In genomic region chr11:119228091-119228781, GRCm38 (mm10) we compare ENCODE assay signal across 8 mouse cellular contexts. TPM values are rescaled to one million over a fixed set of nuclear protein-coding genes. Genes with fewer than 3 reads are reported as not detected.
A peak's percentile ranks its signal among the peaks of the same experiment; 100 is the strongest.
DNase-seq lines count a peak whose midpoint lies in the region; ATAC-seq and TF ChIP-seq lines count a peak whose summit lies in the region.

Gene Tbc1d16 (minus strand): TSS chr11:119228499.
Gene Ccdc40 (plus strand): TSS chr11:119228572.

- no peak within 1 kb of the TSS for H3K27ac ChIP-seq in ES-E14 (ENCODE audit: insufficient read depth, low read depth, low read length, poor library complexity, severe bottlenecking)
- peak within 1 kb of the TSS; percentile 73 for H3K27ac ChIP-seq in bone marrow macrophage, adult 2 months (ENCODE audit: insufficient read depth, low read depth, low read length)
- peak within 1 kb of the TSS; percentile 87 for H3K27ac ChIP-seq in forebrain, embryonic 11.5 days (ENCODE audit: low read depth, low read length)
- H3K27ac ChIP-seq in layer of hippocampus, adult 2 months: peak within 1 kb of the TSS; percentile 85

- H3K9ac ChIP-seq in ES-E14 (ENCODE audit: insufficient read depth, low read depth, low read length, poor library complexity, severe bottlenecking): peak within 1 kb of the TSS; percentile 77
- peak within 1 kb of the TSS; percentile 88 for H3K9ac ChIP-seq in forebrain, embryonic 11.5 days (ENCODE audit: low read length)

- H3K4me1 ChIP-seq in ES-E14 (ENCODE audit: control insufficient read depth in 2 of 2, insufficient read depth in 2 of 2, low read length in 2 of 2, poor library complexity in 1 of 2): peaks cover 0 to 3% of the 10 kb centered on the region in 2 experiments; a peak in 1 of 4 replicates
- H3K4me1 ChIP-seq in bone marrow macrophage, adult 2 months (ENCODE audit: control insufficient read depth, insufficient read depth, low read length): peaks cover 33% of the 10 kb centered on the region
- peaks cover 18% of the 10 kb centered on the region; the same call in 1 of the 2 replicates for H3K4me1 ChIP-seq in forebrain, embryonic 11.5 days (replicated peaks; ENCODE audit: control insufficient read depth, insufficient read depth, low read length)

- under 1% methylated on average over 62 of the region's 66 CpGs for WGBS in forebrain, embryonic 11.5 days

- ATAC-seq in forebrain, embryonic 11.5 days (replicated peaks; ENCODE audit: low FRiP score): peak; percentile 89

- H3K4me3 ChIP-seq in ES-E14 (ENCODE audit: insufficient read depth in 1 of 2, low read depth in 1 of 2, low read length in 2 of 2, poor library complexity in 1 of 2, severe bottlenecking in 1 of 2): peak within 1 kb of the TSS; percentile 70 to 80
- H3K4me3 ChIP-seq in bone marrow macrophage, adult 2 months (ENCODE audit: insufficient read depth, low read length): peak within 1 kb of the TSS; percentile 81
- peak within 1 kb of the TSS; percentile 75 for H3K4me3 ChIP-seq in forebrain, embryonic 11.5 days (ENCODE audit: low read depth, low read length)
- H3K4me3 ChIP-seq in layer of hippocampus, adult 2 months: peak within 1 kb of the TSS; percentile 89

- intact Hi-C loops in heart, postnatal 36 days (cut with DNase I): loop anchor here (2.0 kb wide), 1 partner anchor 21 kb away; no protein-coding TSS in a partner anchor

- no peak for TF ChIP-seq POLR2A in bone marrow macrophage, adult 2 months (IDR thresholded peaks at IDR 0.05; ENCODE audit: borderline replicate concordance, low read depth, low read length)

- H3K36me3 ChIP-seq in ES-E14 (ENCODE audit: control insufficient read depth, insufficient read depth, low read length, poor library complexity, severe bottlenecking): no peaks in the 10 kb centered on the region
- H3K36me3 ChIP-seq in forebrain, embryonic 11.5 days (ENCODE audit: control insufficient read depth, insufficient read depth, low read length): peaks cover 3% of the 10 kb centered on the region

- DNase-seq in ES-E14 (ENCODE audit: low read depth, low spot score): no peak
- peak; percentile 91 for DNase-seq in forebrain, embryonic 11.5 days (ENCODE audit: low spot score)
- peak; percentile 81 to 84 for DNase-seq in heart, postnatal 36 days
- DNase-seq in layer of hippocampus, adult 2 months (ENCODE audit: low spot score in 2 of 2): peak; percentile 61 to 66
- peak; percentile 76 for DNase-seq in lung, postnatal 14 days
- DNase-seq in ovary, postnatal 36 days (ENCODE audit: low spot score): peak; percentile 77
- peak; percentile 81 for DNase-seq in yolk sac, embryonic 10.5 days (ENCODE audit: low spot score)

- in situ Hi-C loops in ES-E14 (cut with MboI; ENCODE audit: low sequenced_read_pairs in 2 of 2, unreplicated experiment in 2 of 2): no loop called here

- H3K9me3 ChIP-seq in ES-E14 (ENCODE audit: control insufficient read depth, insufficient read depth, low read depth, low read length): no peaks in the 10 kb centered on the region
- H3K9me3 ChIP-seq in forebrain, embryonic 11.5 days (ENCODE audit: control insufficient read depth, low read length): no peaks in the 10 kb centered on the region

- TF ChIP-seq CTCF in bone marrow macrophage, adult 2 months (IDR thresholded peaks at IDR 0.05; ENCODE audit: low read depth, low read length): no peak
- no peak for TF ChIP-seq CTCF in layer of hippocampus, adult 2 months (conservative IDR thresholded peaks at IDR 0.05)

- no peaks in the 10 kb centered on the region for H3K27me3 ChIP-seq in forebrain, embryonic 11.5 days (ENCODE audit: control insufficient read depth, insufficient read depth, low read length)

- H3K4me2 ChIP-seq in forebrain, embryonic 11.5 days (ENCODE audit: low read depth, low read length, severe bottlenecking): peak within 1 kb of the TSS; percentile 96

TF ChIP-seq in ES-E14, 5 proteins besides CTCF, POLR2A, EP300 and RAD21:
- TF ChIP-seq ZC3H11A (IDR thresholded peaks at IDR 0.05; ENCODE audit: borderline replicate concordance, low read depth, low read length) (no peak), MAFK (IDR thresholded peaks at IDR 0.05; ENCODE audit: insufficient read depth, low read depth, low read length) (peak; percentile 96)

RNA-seq across cellular contexts. Expression of gene Tbc1d16, which starts in this region (rescaled TPM):
- 6.3 and 10.1 TPM in 2 replicates for total RNA-seq in ES-E14 (2012; rRNA removed)
- 5.2 and 5.8 TPM in 2 replicates for polyA plus RNA-seq in bone marrow macrophage, adult 2 months (2012; ENCODE audit: insufficient read depth, insufficient read length, missing spikeins)
- 20.4 and 20.8 TPM in 2 replicates for polyA plus RNA-seq in forebrain, embryonic 11.5 days (2014; fragmentation: Nextera tagmentation; extraction: Ambion mirVana)
- total RNA-seq in heart, postnatal 36 days (2021): 10 to 100 TPM; 57.7 to 67.8 TPM
- 10 to 100 TPM; 44.0 to 44.1 TPM for total RNA-seq in layer of hippocampus, adult 2 months (2021)

RNA-seq across cellular contexts. Expression of gene Ccdc40, which starts in this region (rescaled TPM):
- total RNA-seq in ES-E14 (2012; rRNA removed): 6.2 and 6.4 TPM in 2 replicates
- 0.68 and 0.72 TPM in 2 replicates for polyA plus RNA-seq in bone marrow macrophage, adult 2 months (2012; ENCODE audit: insufficient read depth, insufficient read length, missing spikeins)
- 19.5 and 22.1 TPM in 2 replicates for polyA plus RNA-seq in forebrain, embryonic 11.5 days (2014; fragmentation: Nextera tagmentation; extraction: Ambion mirVana)
- total RNA-seq in heart, postnatal 36 days (2021): under 1 TPM in 1 of 2 experiments, not detected in 1; 0.38 TPM
- 1 to 10 TPM; 2.8 to 4.1 TPM for total RNA-seq in layer of hippocampus, adult 2 months (2021)

Comparison
In these comparisons a context has a peak if more than half of its experiments do, and no peak if none do; other contexts are left out.
1. RNA of gene Ccdc40 (polyA plus RNA-seq): 19.5 to 22.1 TPM in forebrain, embryonic 11.5 days; 0.68 to 0.72 TPM in bone marrow macrophage, adult 2 months; every median in the first group is over 10 times any median in the second.
2. Peak in every context shown above with its lines, with median percentiles within 50 percentile points of each other: H3K4me3 ChIP-seq.